In genomic region chr2:103089521-103089920, GRCm38 (mm10) we compare ENCODE assay signal across 33 mouse cellular contexts.
"Had no signal": no experiment of that assay in that cellular context is flagged by ENCODE, and none has a peak within 500 bp of the region (broad histone marks: within the 10 kb centered on the region; RNA-seq: fewer than 3 reads in every experiment).

No protein-coding gene starts in this region.

- H3K9me3 ChIP-seq: heart, embryonic 10.5 days; heart, embryonic 13.5 days; heart, embryonic 15.5 days; hindbrain, embryonic 12.5 days; hindbrain, embryonic 15.5 days; intestine, embryonic 15.5 days; kidney, embryonic 15.5 days had no signal

- H3K4me3 ChIP-seq: heart, embryonic 10.5 days; heart, embryonic 12.5 days; heart, embryonic 13.5 days; heart, embryonic 15.5 days; hindbrain, embryonic 12.5 days; hindbrain, embryonic 15.5 days; intestine, embryonic 15.5 days; kidney, embryonic 15.5 days; layer of hippocampus, adult 2 months; left cerebral cortex, adult 2 months had no signal

- H3K27me3 ChIP-seq: heart, embryonic 12.5 days; heart, embryonic 13.5 days; heart, embryonic 15.5 days; hindbrain, embryonic 12.5 days; hindbrain, embryonic 15.5 days; intestine, embryonic 15.5 days; kidney, embryonic 15.5 days had no signal

- H3K4me1 ChIP-seq: heart, embryonic 10.5 days; hindbrain, embryonic 12.5 days; hindbrain, embryonic 15.5 days; intestine, embryonic 15.5 days; kidney, embryonic 15.5 days had no signal

- ATAC-seq: hindbrain, embryonic 16.5 days; hindbrain, postnatal 0 days; inflammation-experienced regulatory T-cells, adult 6 months; intestine, embryonic 15.5 days; intestine, embryonic 16.5 days; intestine, postnatal 0 days had no signal

- H3K9ac ChIP-seq: heart, embryonic 12.5 days; heart, embryonic 13.5 days; heart, embryonic 15.5 days; hindbrain, embryonic 12.5 days; hindbrain, embryonic 14.5 days; hindbrain, embryonic 15.5 days; intestine, embryonic 15.5 days; kidney, embryonic 15.5 days had no signal

- DNase-seq: heart, postnatal 10 days; heart, postnatal 14 days; heart, postnatal 36 days; heart, postnatal 4 days; kidney, adult 11 months; kidney, adult 18-20 months; kidney, adult 2 months; kidney, adult 8-10 months; kidney, adult 9 months; kidney, postnatal 10 days; kidney, postnatal 14 days; kidney, postnatal 25 days; kidney, postnatal 36 days; kidney, postnatal 4 days; layer of hippocampus, adult 9-11 months; layer of hippocampus, postnatal 36 days had no signal

- H3K4me2 ChIP-seq: heart, embryonic 12.5 days; heart, embryonic 13.5 days; heart, embryonic 15.5 days; hindbrain, embryonic 12.5 days; hindbrain, embryonic 14.5 days; hindbrain, embryonic 15.5 days; intestine, embryonic 15.5 days; kidney, embryonic 15.5 days had no signal

- H3K27ac ChIP-seq: heart, embryonic 10.5 days; heart, embryonic 13.5 days; heart, embryonic 15.5 days; hindbrain, embryonic 12.5 days; hindbrain, embryonic 14.5 days; hindbrain, embryonic 15.5 days; hindbrain, postnatal 0 days; intestine, embryonic 15.5 days; kidney, embryonic 15.5 days; kidney, postnatal 0 days; layer of hippocampus, adult 2 months; left cerebral cortex, adult 2 months had no signal
